Mouse (Mus musculus) liver, adult (tissue): ENCODE measurements around the gene Tmem150c.

Experiments
- GATA4 ChIP-seq: IDR thresholded peaks from 2 replicates; pipeline ENCODE4 v1.6.1; 2014; ENCODE audit warnings: mild to moderate bottlenecking, low read length; ENCODE audit not compliant: insufficient replicate concordance

Gene Tmem150c

DNA sequence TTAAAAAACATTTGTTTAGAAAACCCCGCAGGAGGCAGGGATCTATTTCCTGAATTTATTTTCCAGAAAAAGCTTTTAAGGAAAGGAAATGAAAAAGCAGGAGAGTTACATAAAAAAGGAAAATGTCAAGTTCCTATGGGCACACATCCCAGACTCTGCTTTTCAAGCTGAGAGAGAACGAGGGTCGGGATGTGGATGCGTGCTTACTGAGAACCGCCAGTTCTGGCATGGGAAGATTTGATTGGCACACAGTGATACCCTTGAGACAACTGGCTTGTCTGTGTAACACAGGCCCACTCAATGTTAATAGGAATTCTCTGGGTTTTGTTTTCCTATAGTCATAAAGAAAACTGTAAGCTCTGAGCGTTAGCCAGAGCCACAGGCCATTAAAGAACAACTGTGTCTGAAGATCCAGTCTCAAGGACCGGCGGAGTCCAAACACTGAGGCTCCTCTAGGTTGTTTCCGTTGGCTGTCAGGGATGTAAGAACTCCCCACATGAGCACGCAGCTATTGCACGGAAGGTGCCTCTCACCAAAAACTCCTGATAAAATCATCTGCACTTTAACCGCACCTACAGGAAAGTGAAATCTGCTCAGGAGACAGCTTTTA lies 75.5 kb downstream of the Tmem150c start:
- TF ChIP-seq GATA4 = no peak

DNA sequence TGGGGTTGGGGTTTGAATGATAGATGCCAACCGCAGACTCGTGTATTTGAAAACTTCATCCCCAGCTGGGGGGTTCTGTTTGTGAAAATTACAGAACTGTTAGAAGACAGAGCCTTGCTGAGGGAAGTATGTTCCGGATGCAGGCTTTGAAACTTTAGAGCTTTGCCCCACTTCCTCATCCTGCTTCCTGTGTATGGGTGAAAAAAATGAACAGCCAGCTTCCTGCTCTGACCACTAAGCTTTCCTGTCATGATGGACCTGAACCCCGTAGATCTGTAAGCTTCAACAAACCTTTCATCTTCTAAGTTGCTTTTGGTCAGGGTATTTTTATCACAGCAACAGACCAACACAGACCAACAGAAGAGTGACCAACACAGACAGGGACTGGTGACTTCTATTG lies 77.6 kb downstream of the Tmem150c start:
- TF ChIP-seq GATA4 = no peak

DNA sequence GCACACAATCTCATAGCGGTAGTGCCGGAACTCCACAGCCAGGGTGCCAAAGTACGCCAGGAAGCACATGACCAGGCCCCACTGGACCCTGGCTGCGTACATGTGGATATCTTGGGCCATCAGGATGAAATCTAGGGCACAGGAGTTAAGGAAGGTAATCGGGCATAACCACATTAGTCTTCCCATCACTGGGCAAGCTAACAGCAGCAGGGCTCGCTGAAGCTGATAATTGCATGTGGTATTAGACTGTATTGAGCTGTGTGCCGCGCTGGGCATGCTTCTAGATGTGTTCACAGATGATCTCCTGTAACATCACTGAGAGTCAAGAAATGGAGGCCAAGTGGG lies 79.7 kb downstream of the Tmem150c start:
- TF ChIP-seq GATA4 = no peak

DNA sequence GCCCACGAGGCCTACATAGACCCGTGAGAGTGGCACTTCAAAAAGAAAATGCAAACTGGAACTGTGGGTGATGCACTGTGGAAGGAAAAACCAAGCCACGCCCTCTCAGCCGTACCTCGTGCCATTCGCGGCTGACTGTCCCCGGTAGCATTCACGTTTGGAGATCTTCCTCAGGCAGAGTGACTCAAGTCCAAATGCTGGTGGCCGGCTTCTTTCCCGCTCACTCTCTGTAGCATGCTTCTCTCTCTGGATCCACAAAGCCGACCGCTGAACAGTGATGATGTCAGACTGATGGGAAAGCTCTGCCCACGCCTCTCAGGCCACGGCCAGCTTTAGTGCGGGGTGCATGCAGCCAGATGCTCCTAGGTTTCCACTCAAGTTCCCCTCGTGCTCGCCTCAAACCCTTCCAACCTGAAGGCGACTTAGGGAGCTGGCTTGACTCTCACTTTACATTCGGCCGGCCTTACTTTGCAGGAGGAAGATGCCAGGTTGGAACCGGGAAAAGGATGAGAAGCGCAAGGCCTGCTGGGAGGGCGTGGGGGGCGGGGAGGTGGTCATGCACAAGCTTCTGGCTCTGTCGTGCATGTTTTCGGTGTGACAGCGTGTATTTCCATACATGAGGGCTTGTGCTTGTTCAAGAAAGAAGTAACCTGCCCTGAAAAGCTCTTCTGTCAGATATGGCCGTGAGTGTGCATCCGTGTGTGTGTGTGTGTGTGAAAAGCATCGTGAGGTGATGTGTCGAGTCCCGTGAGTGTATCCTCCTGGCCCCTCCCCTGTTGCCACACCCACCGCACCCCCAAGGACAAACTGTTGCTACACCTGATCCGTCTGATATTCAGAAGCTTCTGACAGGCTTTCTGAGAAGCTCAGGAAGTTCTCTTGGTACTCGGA lies 80.3 kb downstream of the Tmem150c start:
- TF ChIP-seq GATA4 = no peak

DNA sequence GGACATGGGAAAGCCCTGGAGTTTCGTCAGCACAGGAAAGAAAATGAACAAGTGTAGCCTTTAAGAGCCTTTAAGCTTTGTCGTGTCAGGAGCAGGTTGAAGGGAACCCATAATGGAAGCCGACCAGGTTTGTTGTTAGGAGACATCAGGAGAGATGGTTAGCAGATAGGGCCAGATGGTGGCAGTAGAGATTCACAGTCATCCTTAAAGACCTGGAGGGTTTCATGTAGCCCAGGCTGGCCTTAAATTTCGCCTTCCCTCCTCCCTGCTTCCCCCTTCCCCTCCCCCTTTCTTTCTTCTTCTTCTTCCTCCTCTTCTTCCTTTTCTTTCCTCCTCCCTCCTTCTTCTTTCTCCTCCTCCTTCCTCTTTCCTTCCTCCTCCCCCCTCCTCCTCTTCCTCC lies 85.0 kb downstream of the Tmem150c start:
- no peak for TF ChIP-seq GATA4

DNA sequence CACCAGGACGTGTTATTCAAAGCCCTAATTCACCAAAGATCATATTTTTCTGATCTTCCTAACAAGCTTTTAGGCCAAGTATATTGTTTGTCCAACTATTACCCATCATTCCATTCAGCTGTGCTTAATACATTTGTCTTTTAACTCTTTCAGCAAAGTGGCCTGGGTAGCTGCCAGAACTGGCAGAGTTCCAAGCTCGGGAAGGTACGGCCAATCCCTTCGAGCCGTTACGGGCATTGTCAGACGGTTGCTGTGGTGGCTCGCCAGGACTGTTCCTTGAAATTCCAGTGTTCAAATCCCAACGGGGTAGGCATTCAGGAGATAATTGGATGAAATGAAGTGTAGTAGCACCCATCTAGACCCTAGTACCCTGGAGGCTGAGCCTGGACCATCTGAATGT lies 87.1 kb downstream of the Tmem150c start:
- no peak for TF ChIP-seq GATA4

DNA sequence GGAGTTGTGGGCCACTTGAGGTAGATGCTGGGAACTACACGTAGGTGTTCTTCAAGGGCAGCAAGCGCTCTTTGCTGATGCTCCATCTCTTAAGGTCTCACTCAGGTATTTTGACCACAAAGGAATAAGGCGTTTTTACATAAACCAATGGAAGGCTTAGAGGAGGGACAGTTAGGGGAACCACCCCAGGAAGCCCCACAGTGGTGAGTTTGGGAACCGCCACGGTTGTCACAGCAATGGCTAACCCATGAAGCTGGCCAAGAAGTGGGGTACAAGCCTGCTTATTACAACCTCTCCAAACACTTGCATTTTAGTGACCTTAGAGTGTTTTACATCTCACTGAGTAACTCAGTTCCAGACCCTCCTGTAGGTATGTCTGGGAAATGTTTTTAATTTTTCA lies 88.1 kb downstream of the Tmem150c start:
- TF ChIP-seq GATA4 = no peak

DNA sequence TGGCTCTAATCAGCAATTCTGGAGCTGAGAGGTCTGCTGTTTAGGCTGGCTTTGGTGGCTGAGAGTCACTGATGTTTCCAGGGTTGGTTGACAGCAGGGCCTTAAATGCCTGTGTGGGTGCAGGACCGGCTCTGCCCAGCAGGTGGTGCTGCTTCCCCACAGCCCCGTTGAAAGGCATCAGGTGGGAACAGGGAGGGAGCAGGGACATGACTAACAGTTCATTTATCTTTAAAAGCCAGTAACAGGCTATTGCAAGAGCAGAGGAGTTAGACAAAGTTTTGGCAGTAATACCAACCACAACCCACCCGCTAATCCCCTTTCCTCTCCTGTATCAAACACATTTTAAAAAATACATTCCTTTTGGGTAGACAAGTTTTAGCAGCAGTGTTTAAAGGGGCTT lies 89.4 kb downstream of the Tmem150c start:
- TF ChIP-seq GATA4 = no peak

DNA sequence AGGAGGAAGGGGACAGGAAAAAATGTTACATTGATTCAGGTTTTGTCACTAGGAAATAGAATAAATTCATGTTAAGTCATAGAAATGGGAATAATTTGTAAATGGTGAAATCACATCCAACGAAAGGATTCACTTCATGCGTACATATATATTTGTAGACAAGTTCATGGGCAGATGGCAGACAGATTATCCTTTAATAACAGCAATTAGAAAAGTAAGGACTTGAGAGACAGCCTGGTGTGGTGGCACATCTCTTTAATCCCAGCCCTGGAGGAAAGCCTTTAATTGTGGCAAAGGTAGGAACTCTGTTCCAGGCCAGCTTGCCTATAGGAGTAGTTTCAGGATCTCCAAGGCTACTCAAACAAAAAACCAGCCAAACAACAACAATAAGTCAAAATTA lies 90.1 kb downstream of the Tmem150c start:
- no peak for TF ChIP-seq GATA4

DNA sequence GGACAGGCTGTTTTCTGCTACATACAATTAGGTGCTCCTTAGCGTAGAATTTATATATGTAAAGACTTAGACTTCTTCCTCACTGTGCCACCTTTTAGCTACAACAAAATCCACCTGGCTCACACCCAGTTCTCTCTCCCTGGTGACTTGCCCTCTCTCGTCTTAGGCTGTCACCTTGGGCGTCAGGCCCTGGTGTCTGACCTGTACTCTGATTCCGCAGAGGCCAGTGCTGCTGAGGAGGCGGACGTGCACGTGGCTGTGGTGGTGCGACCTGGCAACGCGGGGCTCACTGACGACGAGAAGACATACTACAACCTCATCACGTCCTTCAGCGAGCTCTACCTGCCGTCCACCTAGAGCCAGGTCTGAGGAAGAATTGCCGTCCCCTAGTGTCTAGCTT lies 92.0 kb downstream of the Tmem150c start:
- no peak for TF ChIP-seq GATA4

DNA sequence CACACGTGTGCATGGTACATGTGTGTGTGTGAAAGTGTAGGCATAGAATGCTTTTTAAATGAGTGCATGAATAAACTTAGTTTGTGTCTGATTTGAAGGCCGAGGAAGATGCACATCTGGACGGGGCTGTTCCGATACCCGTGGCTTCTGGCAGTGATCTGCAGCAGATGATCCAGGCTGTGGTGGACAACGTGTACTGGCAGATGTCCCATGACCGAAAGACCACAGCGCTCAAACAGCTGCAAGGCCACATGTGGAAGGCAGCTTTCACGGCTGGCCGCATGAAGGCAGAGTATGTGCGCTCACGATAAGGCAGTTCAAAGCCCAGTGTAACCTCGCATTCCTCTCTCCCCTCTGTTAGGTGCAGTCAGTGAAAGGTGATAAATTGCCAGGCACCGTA lies 98.7 kb downstream of the Tmem150c start:
- no peak for TF ChIP-seq GATA4

DNA sequence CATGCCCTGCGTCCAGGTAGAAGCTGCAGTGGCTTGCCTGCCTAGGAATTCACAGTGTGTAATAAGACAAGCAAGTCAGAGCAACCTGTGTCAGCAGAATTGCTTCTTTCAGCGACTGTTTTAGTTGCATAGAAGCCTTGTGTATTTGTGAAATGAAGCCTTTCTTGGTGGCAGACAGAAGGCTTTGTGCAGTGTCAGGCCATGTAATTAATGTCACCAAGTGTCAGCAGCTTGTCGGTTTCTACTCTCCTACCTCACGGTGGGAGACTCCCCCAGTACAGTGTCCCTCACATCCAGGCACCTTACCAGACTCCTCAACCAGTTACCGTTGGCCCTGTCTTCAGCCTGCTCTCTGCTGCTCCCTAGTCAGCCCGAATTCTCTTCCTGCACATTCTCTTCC lies 100.3 kb downstream of the Tmem150c start:
- TF ChIP-seq GATA4 = no peak

DNA sequence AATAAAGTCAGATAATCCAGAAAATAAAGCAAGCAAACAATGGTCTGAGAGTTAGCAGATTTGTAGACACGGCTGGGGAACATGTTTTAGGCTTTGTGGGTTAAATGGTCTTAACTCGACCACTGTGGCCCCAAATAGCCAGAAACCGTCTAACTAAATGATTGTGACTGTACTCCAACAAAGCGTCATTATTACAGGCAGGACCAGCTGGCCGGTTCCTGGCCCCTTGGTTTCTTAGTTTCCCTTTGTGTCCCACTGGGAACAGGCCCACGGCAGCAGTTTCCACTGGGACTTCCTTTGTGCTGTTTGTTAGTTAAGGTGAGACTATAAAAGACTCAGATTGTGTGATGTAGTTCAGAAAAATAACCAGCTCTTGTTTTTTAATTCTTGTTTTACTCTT lies 100.9 kb downstream of the Tmem150c start:
- TF ChIP-seq GATA4 = no peak

DNA sequence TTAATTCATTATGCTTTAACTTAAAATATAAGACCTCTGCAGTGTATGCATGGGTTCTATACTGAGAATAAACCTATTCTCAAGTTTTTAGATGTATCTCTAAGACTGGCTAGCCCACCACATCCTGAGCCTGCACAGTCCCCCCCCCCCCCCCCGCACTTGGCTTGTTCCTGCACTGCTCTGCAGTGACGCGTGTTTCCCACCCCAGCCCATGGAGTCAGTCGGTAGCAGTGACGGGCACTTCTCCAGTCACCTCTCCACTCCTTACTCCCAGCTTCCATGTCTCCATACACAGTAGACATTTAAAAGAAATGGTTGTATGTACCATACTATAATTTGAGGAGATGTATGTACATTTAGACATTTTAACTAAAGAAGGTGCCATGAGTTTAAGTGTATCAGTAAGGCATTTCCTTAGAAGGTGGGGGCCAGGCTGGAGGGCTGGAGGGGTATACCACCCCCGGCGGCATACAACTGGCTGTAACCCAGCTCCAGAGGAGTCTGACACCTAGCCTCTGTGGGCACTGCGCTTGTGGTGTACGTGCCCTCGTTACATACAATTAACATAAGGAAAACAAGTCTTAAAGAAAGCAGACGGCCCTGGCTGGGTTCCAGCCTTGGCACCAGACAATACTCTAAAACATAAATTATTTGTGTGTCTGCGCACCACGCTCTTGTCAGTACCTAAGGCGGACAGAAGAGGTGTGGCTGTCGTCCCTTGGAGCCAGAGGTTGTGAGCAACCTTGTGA lies 102.0 kb downstream of the Tmem150c start:
- no peak for TF ChIP-seq GATA4

DNA sequence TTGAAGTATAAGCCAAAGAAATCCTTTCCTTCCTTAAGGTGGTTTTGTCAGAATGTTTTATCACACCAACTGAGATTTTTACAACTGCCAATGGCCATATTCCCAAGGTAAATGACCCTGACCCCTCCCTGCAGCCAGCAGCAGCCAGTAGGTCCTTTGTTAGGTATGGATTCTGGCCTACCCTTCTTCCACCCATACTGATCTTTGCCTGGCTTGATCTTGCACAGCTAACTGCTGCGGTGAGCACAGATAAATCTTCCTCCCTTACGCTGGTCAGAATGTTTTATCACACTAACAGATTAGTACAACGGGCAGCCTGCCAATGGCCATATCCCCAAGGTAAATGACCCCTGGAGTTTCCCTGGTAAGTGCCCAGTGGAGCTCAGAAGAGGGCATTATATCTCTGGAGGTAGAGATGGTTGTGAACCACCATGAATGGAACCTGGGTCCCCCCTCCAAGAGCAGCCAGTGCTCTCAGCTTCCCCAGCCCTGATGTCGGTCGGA lies 103.7 kb downstream of the Tmem150c start:
- TF ChIP-seq GATA4 = no peak
